Comparison of ENCODE assay signal across 19 mouse cellular contexts in the genomic region with DNA sequence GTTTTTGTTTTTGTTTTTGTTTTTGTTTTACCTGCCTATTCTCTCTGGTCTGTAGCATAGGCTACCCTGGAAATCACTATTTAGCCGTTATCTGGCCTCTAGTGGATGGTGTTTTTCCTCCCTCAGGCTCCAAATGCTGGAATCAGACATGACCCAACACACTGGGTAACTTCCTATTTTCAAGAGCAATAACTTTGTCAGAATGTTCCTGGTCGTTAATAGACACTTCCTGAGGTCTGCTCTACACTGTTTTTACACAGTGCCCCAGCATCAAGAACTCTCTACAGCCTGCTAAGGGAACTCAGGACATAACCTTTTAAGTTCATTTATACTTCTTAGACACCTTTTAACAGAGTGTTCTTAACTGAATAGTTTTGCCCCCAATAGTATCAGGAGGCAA.
A peak's percentile ranks its signal among the peaks of the same experiment; 100 is the strongest.
DNase-seq lines count a peak whose midpoint lies in the region; ATAC-seq and TF ChIP-seq lines count a peak whose summit lies in the region.
"Had no signal": no experiment of that assay in that cellular context is flagged by ENCODE, and none has a peak within 500 bp of the region (broad histone marks: within the 10 kb centered on the region; RNA-seq: fewer than 3 reads in every experiment).

No protein-coding gene starts in this region.

- no peak overlapping the region for H3K4me3 ChIP-seq in heart, embryonic 15.5 days
- no peak overlapping the region for H3K4me3 ChIP-seq in lung, embryonic 16.5 days (ENCODE audit: low read length)
- H3K4me3 ChIP-seq in lung, adult 2 months (replicated peaks; ENCODE audit: extremely low read depth, low read depth, low read length) = no peak overlapping the region
- no peak overlapping the region for H3K4me3 ChIP-seq in intestine, embryonic 16.5 days (ENCODE audit: low read length)
- H3K4me3 ChIP-seq in stomach, postnatal 0 days (ENCODE audit: low read depth, low read length) = no peak overlapping the region
- H3K4me3 ChIP-seq: gastrocnemius, adult 2 months; limb, embryonic 13.5 days; liver, embryonic 15.5 days; megakaryocyte, embryonic 14.5 days had no signal

- DNase-seq in heart, postnatal 14 days = no peak
- no peak for DNase-seq in lung, adult 2 months
- DNase-seq in stomach, postnatal 0 days (ENCODE audit: low spot score) = no peak
- DNase-seq in adrenal gland, adult 18-20 months (ENCODE audit: low spot score in 2 of 2) = no peak
- DNase-seq: adrenal gland, postnatal 10 days; cerebellum, adult 11-12 months; cerebellum, postnatal 36 days; gastrocnemius, adult 2 months; heart, adult 11 months; right cerebral cortex, adult 18-20 months; spleen, adult 18-20 months; thymus, postnatal 36 days had no signal

- peaks cover 20% of the 10 kb centered on the region for H3K4me1 ChIP-seq in heart, embryonic 15.5 days (replicated peaks)
- H3K4me1 ChIP-seq in lung, embryonic 16.5 days (replicated peaks; ENCODE audit: control insufficient read depth, insufficient read depth, low read length) = peaks cover 52% of the 10 kb centered on the region
- peaks cover 18% of the 10 kb centered on the region; the same call in 1 of the 2 replicates for H3K4me1 ChIP-seq in lung, adult 2 months (ENCODE audit: control insufficient read depth, insufficient read depth, low read length)
- peaks cover 18% of the 10 kb centered on the region for H3K4me1 ChIP-seq in intestine, embryonic 16.5 days (ENCODE audit: control insufficient read depth, insufficient read depth, low read length)
- peaks cover 14% of the 10 kb centered on the region for H3K4me1 ChIP-seq in stomach, postnatal 0 days (replicated peaks; ENCODE audit: control insufficient read depth, insufficient read depth)

- H3K9me3 ChIP-seq in heart, embryonic 15.5 days (replicated peaks) = no peaks in the 10 kb centered on the region
- H3K9me3 ChIP-seq in lung, embryonic 16.5 days (ENCODE audit: control insufficient read depth, low read length) = no peaks in the 10 kb centered on the region
- H3K9me3 ChIP-seq in intestine, embryonic 16.5 days (ENCODE audit: control insufficient read depth, low read length) = no peaks in the 10 kb centered on the region
- H3K9me3 ChIP-seq in stomach, postnatal 0 days (ENCODE audit: control insufficient read depth, low read length) = no peaks in the 10 kb centered on the region
- H3K9me3 ChIP-seq: limb, embryonic 13.5 days; liver, embryonic 15.5 days; megakaryocyte, embryonic 14.5 days had no signal

- H3K36me3 ChIP-seq in heart, embryonic 15.5 days = no peaks in the 10 kb centered on the region
- no peaks in the 10 kb centered on the region for H3K36me3 ChIP-seq in lung, embryonic 16.5 days (ENCODE audit: control insufficient read depth, insufficient read depth, low read length)
- H3K36me3 ChIP-seq in intestine, embryonic 16.5 days (ENCODE audit: control insufficient read depth, insufficient read depth, low read length) = no peaks in the 10 kb centered on the region
- no peaks in the 10 kb centered on the region for H3K36me3 ChIP-seq in stomach, postnatal 0 days (ENCODE audit: control insufficient read depth, insufficient read depth, low read length)
- H3K36me3 ChIP-seq: limb, embryonic 13.5 days; liver, embryonic 15.5 days had no signal

- no peak for TF ChIP-seq EP300 in stomach, postnatal 0 days (optimal IDR thresholded peaks at IDR 0.05)

- ATAC-seq in heart, embryonic 15.5 days (replicated peaks; ENCODE audit: insufficient number of reproducible peaks, insufficient read depth, low FRiP score, low read depth) = no peak
- no peak for ATAC-seq in lung, embryonic 16.5 days (ENCODE audit: low read depth)
- ATAC-seq in intestine, embryonic 16.5 days = no peak
- no peak for ATAC-seq in stomach, postnatal 0 days (ENCODE audit: low FRiP score, low TSS enrichment)
- no peak for ATAC-seq in inflammation-experienced regulatory T-cells, adult 6 months

- H3K9ac ChIP-seq in heart, embryonic 15.5 days = no peak overlapping the region
- H3K9ac ChIP-seq in lung, embryonic 16.5 days (ENCODE audit: low read length) = peak overlapping the region; percentile 16; the same call in 1 of the 2 replicates
- H3K9ac ChIP-seq in intestine, embryonic 16.5 days (ENCODE audit: low read depth, low read length) = no peak overlapping the region
- H3K9ac ChIP-seq in stomach, postnatal 0 days (ENCODE audit: low read length) = no peak overlapping the region
- H3K9ac ChIP-seq: limb, embryonic 13.5 days; liver, embryonic 15.5 days had no signal

- TF ChIP-seq POLR2A in lung, adult 2 months (IDR thresholded peaks at IDR 0.05; ENCODE audit: borderline replicate concordance, extremely low read depth, low read depth, low read length) = no peak

- no peak for TF ChIP-seq CTCF in lung, adult 2 months (IDR thresholded peaks at IDR 0.05; ENCODE audit: insufficient read depth, low read length)
- no peak for TF ChIP-seq CTCF in stomach, postnatal 0 days (IDR thresholded peaks at IDR 0.05; ENCODE audit: low read depth)

- peak overlapping the region; percentile 50; the same call in 1 of the 2 replicates for H3K27ac ChIP-seq in heart, embryonic 15.5 days
- peak overlapping the region; percentile 94 for H3K27ac ChIP-seq in lung, embryonic 16.5 days (ENCODE audit: low read length)
- H3K27ac ChIP-seq in intestine, embryonic 16.5 days (ENCODE audit: low read length) = 0 out of 2 replicates have a peak overlapping the region, but pooled peaks have one; percentile 6
- H3K27ac ChIP-seq in stomach, postnatal 0 days (replicated peaks) = peak overlapping the region; percentile 63; the same call in 1 of the 2 replicates
- H3K27ac ChIP-seq: gastrocnemius, adult 2 months; limb, embryonic 13.5 days; liver, embryonic 15.5 days had no signal

- intact Hi-C loops in heart, postnatal 14 days (cut with DNase I) = no loop called here

- no peaks in the 10 kb centered on the region for H3K27me3 ChIP-seq in heart, embryonic 15.5 days
- no peaks in the 10 kb centered on the region for H3K27me3 ChIP-seq in lung, embryonic 16.5 days (ENCODE audit: control insufficient read depth, insufficient read depth, low read depth, low read length)
- no peaks in the 10 kb centered on the region for H3K27me3 ChIP-seq in intestine, embryonic 16.5 days (replicated peaks; ENCODE audit: control insufficient read depth, insufficient read depth, low read length)
- H3K27me3 ChIP-seq in stomach, postnatal 0 days (ENCODE audit: control insufficient read depth, insufficient read depth, low read length) = no peaks in the 10 kb centered on the region
- H3K27me3 ChIP-seq: limb, embryonic 13.5 days; liver, embryonic 15.5 days had no signal

- 49% methylated on average over 2 of the region's 2 CpGs for WGBS in heart, embryonic 15.5 days
- 23% methylated on average over 2 of the region's 2 CpGs for WGBS in lung, embryonic 16.5 days
- 26% methylated on average over 2 of the region's 2 CpGs for WGBS in lung, adult 2 months
- 53% methylated on average over 2 of the region's 2 CpGs for WGBS in intestine, embryonic 16.5 days
- 56% methylated on average over 2 of the region's 2 CpGs for WGBS in stomach, postnatal 0 days

- no peak overlapping the region for H3K4me2 ChIP-seq in heart, embryonic 15.5 days
- H3K4me2 ChIP-seq in lung, embryonic 16.5 days (ENCODE audit: low read depth, low read length) = no peak overlapping the region
- H3K4me2 ChIP-seq in intestine, embryonic 16.5 days (ENCODE audit: low read depth, low read length) = no peak overlapping the region
- no peak overlapping the region for H3K4me2 ChIP-seq in stomach, postnatal 0 days (replicated peaks; ENCODE audit: low read depth)
- H3K4me2 ChIP-seq: limb, embryonic 13.5 days; liver, embryonic 15.5 days had no signal

Comparison
In these comparisons a context has a peak if more than half of its experiments do, and no peak if none do; other contexts are left out.
1. H3K27ac ChIP-seq: peak in every context shown above with its lines; median percentile 94 in lung, embryonic 16.5 days; 63 in stomach, postnatal 0 days; 50 in heart, embryonic 15.5 days; 6 in intestine, embryonic 16.5 days.